Mouse (Mus musculus) lung, postnatal 0 days (tissue): ENCODE data around the gene Pygl. TPM values are rescaled to one million over a fixed set of nuclear protein-coding genes. Genes with fewer than 3 reads are reported as not detected.

Experiments used
- ATAC-seq: fragments of 200-750 bp; cut with Nextera tagmentation; 2 replicates; pipeline ENCODE4 v1.8.0; 2017; ENCODE audit warnings: moderate library complexity
- DNase-seq: peaks from one replicate; pipeline ENCODE4 v3.0.0-alpha.2; 2016; ENCODE audit warnings: low spot score
- H3K27ac ChIP-seq: fragments of 300-500 bp; sonication (generic); 2 replicates; pipeline ENCODE4 v1.5.1; 2014; ENCODE audit warnings: antibody characterized with exemption, mild to moderate bottlenecking, low read length, mixed read lengths
- H3K27me3 ChIP-seq: fragments of 300-500 bp; sonication (generic); replicated peaks from 2 replicates; pipeline ENCODE4 v1.6.1; 2014; ENCODE audit warnings: low read length, mixed read lengths; ENCODE audit not compliant: insufficient read depth
- H3K36me3 ChIP-seq: fragments of 300-500 bp; sonication (generic); 2 replicates; pipeline ENCODE4 v1.6.1; 2014; ENCODE audit warnings: low read length, mixed read lengths; ENCODE audit not compliant: insufficient read depth
- H3K4me1 ChIP-seq: fragments of 300-500 bp; sonication (generic); 2 replicates; pipeline ENCODE4 v1.6.1; 2014; ENCODE audit warnings: antibody characterized with exemption, low read depth, low read length, mixed read lengths; ENCODE audit not compliant: insufficient read depth
- H3K4me2 ChIP-seq: fragments of 300-500 bp; sonication (generic); replicated peaks from 2 replicates; pipeline ENCODE4 v1.6.1; 2014; ENCODE audit warnings: low read depth, mild to moderate bottlenecking, low read length, moderate library complexity, mixed read lengths
- H3K4me3 ChIP-seq: fragments of 300-500 bp; sonication (generic); 2 replicates; pipeline ENCODE4 v1.5.1; 2014; ENCODE audit warnings: low read depth, low read length
- H3K9ac ChIP-seq: fragments of 300-500 bp; sonication (generic); replicated peaks from 2 replicates; pipeline ENCODE4 v1.6.1; 2014; ENCODE audit warnings: low read depth, mild to moderate bottlenecking
- H3K9me3 ChIP-seq: fragments of 300-500 bp; sonication (generic); 2 replicates; pipeline ENCODE4 v1.6.1; 2016; ENCODE audit warnings: low read length, mixed read lengths
- CTCF ChIP-seq: IDR thresholded peaks from 2 replicates; pipeline ENCODE4 v1.5.1; 2016; ENCODE audit warnings: antibody characterized with exemption, mild to moderate bottlenecking
- EP300 ChIP-seq: IDR thresholded peaks from 2 replicates; pipeline ENCODE4 v1.6.1; 2016; ENCODE audit warnings: antibody characterized with exemption, mild to moderate bottlenecking, control low read depth
- WGBS: fragments of 180-500 bp; shearing (Covaris S2); extraction: QIAGEN DNeasy Blood & Tissue Kit; methylation state at CpG from one replicate; pipeline ENCODE4 v1.1.7; 2014; 5-methylcytosine and 5-hydroxymethylcytosine counted together
- polyA plus RNA-seq: library from polyadenylated mRNA; unstranded; fragments of >200 nt; fragmentation: Nextera tagmentation; extraction: Ambion mirVana; gene quantifications from 2 replicates; pipeline ENCODE4 v1.2.1, GENCODE M21; 2015

The Pygl gene
- polyA plus RNA-seq, 1 experiment from 2014 or later = 46.3 TPM

- H3K4me2 ChIP-seq = no peak overlapping the region
- no peaks in the 10 kb centered on the region for H3K27me3 ChIP-seq
- no peak for TF ChIP-seq EP300
- 0 out of 2 replicates have a peak, but pooled peaks have one; percentile 16 for TF ChIP-seq CTCF
- no peak overlapping the region for H3K9ac ChIP-seq
- H3K27ac ChIP-seq = no peak overlapping the region
- H3K9me3 ChIP-seq = no peaks in the 10 kb centered on the region
- ATAC-seq (no peak), DNase-seq (no peak)
- no peaks in the 10 kb centered on the region for H3K36me3 ChIP-seq
- H3K4me1 ChIP-seq = no peaks in the 10 kb centered on the region
- no peak overlapping the region for H3K4me3 ChIP-seq
- 78% methylated on average over 1 of the region's 1 CpGs for WGBS
Observed at GRCm38 (mm10) chr12:70169969-70170368, 61.3 kb downstream of the Pygl start.

DNA sequence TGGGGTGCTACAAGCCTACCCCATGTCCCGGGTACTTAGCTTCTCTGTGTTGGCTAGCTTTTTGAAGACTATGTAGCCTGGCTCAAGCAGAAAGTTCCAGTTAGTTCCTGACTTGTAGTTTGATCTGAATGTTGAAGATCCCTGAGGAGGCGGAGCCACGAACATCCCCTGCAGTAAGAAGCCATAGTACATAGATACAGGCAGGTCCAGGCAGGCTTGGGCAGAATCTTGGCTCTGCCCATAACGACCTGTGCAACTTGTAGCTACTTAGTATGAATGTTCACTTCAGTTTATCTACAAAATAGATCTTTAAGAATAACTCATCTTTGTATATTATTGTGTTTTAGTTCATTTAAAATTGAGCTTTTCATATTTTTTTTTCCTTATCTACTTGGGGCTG, 63.3 kb downstream of the Pygl start:
- no peak overlapping the region for H3K4me3 ChIP-seq
- no peak overlapping the region for H3K27ac ChIP-seq
- H3K4me2 ChIP-seq = no peak overlapping the region
- H3K9me3 ChIP-seq = no peaks in the 10 kb centered on the region
- ATAC-seq (no peak), DNase-seq (no peak)
- no peaks in the 10 kb centered on the region for H3K4me1 ChIP-seq
- H3K9ac ChIP-seq = no peak overlapping the region
- H3K27me3 ChIP-seq = no peaks in the 10 kb centered on the region
- WGBS = 73% methylated on average over 4 of the region's 4 CpGs
- H3K36me3 ChIP-seq = no peaks in the 10 kb centered on the region
- no peak for TF ChIP-seq CTCF
- no peak for TF ChIP-seq EP300

DNA sequence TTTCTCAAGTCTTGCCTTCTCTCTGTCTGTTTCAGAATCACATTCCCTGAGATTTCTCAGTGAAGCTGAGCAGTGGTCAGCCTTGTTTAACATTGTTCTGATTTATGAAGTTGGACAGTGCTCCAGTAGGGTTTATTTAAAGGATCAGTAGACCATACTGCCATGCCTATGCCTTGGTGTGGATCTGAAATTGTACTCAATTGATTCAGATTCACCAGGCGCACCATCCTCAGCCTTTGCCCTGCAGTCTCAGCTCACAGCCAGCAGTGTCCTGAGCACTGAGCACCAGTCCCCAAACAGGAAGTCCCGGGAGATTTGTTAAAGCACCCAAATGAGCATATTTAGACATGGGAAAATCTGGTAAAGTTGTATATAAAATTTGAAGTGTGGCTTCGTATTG, 66.5 kb downstream of the Pygl start:
- no peak overlapping the region for H3K27ac ChIP-seq
- H3K9me3 ChIP-seq = no peaks in the 10 kb centered on the region
- H3K4me3 ChIP-seq = no peak overlapping the region
- H3K4me1 ChIP-seq = no peaks in the 10 kb centered on the region; the same call in 1 of the 2 replicates
- TF ChIP-seq CTCF (no peak), EP300 (no peak)
- DNase-seq (no peak), ATAC-seq (no peak)
- H3K4me2 ChIP-seq = no peak overlapping the region
- WGBS = 61% methylated on average over 3 of the region's 3 CpGs
- no peaks in the 10 kb centered on the region for H3K27me3 ChIP-seq
- no peaks in the 10 kb centered on the region for H3K36me3 ChIP-seq
- H3K9ac ChIP-seq = no peak overlapping the region

DNA sequence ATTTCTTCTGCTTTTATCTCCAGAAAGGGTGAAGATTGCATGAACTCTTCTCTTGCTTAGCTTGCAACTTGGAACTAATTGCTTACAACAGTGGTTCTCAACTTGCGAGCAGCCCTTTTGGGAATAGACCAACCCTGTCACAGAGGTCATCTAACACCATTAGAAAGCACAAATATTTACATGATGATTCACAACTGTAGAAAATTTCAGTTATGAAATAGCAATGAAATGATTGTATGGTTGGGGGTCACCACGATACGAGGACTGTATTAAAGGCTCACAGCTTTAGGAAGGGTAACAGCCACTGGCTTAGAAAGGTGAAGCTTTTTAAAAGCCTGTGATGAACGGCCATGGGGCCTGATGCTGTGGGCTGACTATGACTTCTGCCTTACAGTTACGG, 70.2 kb downstream of the Pygl start:
- peak; percentile 53 for DNase-seq
- Histone ChIP-seq H3K27me3 (no peaks in the 10 kb centered on the region), H3K9ac (no peak overlapping the region), H3K4me3 (no peak overlapping the region), H3K4me1 (no peaks in the 10 kb centered on the region; the same call in 1 of the 2 replicates), H3K9me3 (no peaks in the 10 kb centered on the region), H3K27ac (no peak overlapping the region), H3K4me2 (no peak overlapping the region), H3K36me3 (no peaks in the 10 kb centered on the region)
- 50% methylated on average over 5 of the region's 5 CpGs for WGBS
- TF ChIP-seq CTCF (no peak), EP300 (no peak)
- peak; percentile 46 for ATAC-seq

DNA sequence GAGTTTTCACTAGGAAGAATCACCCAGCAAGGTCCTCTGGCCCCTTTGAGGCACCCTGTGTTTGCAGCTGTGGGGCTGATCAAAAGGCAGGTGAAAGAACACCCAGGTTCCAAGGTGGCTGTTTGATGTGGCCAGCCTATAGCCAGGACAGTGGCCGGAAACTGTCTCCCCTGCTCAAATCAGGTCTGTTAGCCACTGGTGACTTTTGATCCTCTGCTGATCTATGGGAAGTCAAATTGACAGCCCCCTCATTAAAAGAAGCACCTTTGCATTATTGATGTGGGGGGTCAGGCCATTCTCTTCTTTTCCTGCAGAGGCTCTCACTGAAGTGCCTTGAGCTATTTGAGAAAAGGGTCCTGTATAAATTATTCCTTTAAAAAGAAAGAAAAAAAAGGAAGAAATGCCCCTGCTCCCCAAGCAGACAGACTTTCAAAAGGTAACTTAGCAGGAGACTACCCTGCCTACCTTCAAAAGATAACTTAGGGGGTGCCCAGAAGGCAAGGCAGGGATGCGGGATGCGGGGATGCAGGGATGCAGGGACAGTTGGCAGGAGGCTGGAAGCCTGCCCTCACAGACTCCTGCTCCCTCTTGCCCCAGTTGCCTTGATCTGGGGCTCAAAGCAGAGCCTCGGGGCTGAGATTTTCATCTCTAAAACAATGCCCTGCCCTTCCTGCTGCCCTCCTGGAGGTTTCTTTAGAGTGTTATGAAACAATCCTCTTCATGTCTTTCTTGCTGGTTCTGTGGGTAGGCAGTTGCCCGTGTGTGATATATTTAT, 73.8 kb downstream of the Pygl start:
- H3K27ac ChIP-seq = no peak overlapping the region
- 60% methylated on average over 5 of the region's 5 CpGs for WGBS
- H3K36me3 ChIP-seq = no peaks in the 10 kb centered on the region

DNA sequence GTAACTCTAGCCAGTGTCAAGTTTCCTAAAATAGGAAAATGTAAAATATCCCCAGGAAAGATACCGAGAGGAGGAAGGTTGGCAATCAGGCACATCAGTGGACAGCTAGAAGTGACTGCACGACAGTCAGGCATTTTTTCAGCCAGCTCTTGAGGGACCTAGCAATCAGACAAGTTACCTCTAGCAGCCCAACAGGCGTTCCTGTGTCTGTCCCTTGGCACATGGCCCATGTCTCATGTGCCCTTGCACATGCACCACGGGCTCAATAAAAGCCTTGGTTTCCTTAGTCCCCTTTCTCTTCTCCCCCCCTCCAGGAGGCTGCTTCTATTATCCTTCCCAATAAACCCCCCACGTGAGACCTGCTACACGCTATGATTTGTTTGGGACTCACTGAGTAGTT, 75.1 kb downstream of the Pygl start:
- H3K36me3 ChIP-seq = no peaks in the 10 kb centered on the region
- WGBS = 67% methylated on average over 6 of the region's 6 CpGs
- TF ChIP-seq EP300 = no peak
- TF ChIP-seq CTCF = no peak
- ATAC-seq (no peak), DNase-seq (no peak)
- no peaks in the 10 kb centered on the region; the same call in 1 of the 2 replicates for H3K4me1 ChIP-seq
- no peak overlapping the region for H3K9ac ChIP-seq
- H3K27me3 ChIP-seq = no peaks in the 10 kb centered on the region
- H3K9me3 ChIP-seq = no peaks in the 10 kb centered on the region
- H3K4me2 ChIP-seq = no peak overlapping the region
- no peak overlapping the region for H3K27ac ChIP-seq
- H3K4me3 ChIP-seq = no peak overlapping the region

More for the DNA sequence above, 73.8 kb downstream of the Pygl start:
- H3K4me2 ChIP-seq = no peak overlapping the region
- H3K4me1 ChIP-seq = no peaks in the 10 kb centered on the region; the same call in 1 of the 2 replicates
- H3K9ac ChIP-seq = no peak overlapping the region
- no peaks in the 10 kb centered on the region for H3K27me3 ChIP-seq
- TF ChIP-seq CTCF (no peak), EP300 (no peak)
- no peaks in the 10 kb centered on the region for H3K9me3 ChIP-seq
- DNase-seq = no peak
- H3K4me3 ChIP-seq = no peak overlapping the region
- ATAC-seq = no peak
